Mouse (Mus musculus) left cerebral cortex, adult 8-10 months (tissue): ENCODE measurements around the gene Olfr992. TPM values are rescaled to one million over a fixed set of nuclear protein-coding genes. Genes with fewer than 3 reads are reported as not detected.
"Not testable (repeated sequence)": the region's sequence is repeated elsewhere in the genome, so short reads cannot be mapped to it uniquely, and the experiment has no call there.

Experiments used
- DNase-seq, 2 experiments: peaks; one replicate each; pipeline ENCODE4 v3.0.0; 2022; ENCODE audit warnings: low spot score in 2 of 2
- total RNA-seq, 4 experiments: library from RNA; stranded (reverse); gene quantifications; 2 replicates each; pipeline ENCODE4 v1.2.4; 2022

Olfr992 gene
- not detected for total RNA-seq

GRCm38 (mm10) chr2:85409369-85409768, at the start of gene Olfr992:
Gene Olfr992 (minus strand): TSS chr2:85409469.
- DNase-seq, result no peak

- no peak for DNase-seq
These were observed 34.3 kb upstream of the Olfr992 start, which contains the start of gene Olfr995 for GRCm38 (mm10) chr2:85443539-85443938. Gene Olfr995 (minus strand): TSS chr2:85443639.

- DNase-seq, result no peak
These were observed 33.3 kb upstream of the Olfr992 start for GRCm38 (mm10) chr2:85442546-85442945.

- no peak for DNase-seq
These were observed 27.1 kb upstream of the Olfr992 start, which contains the start of gene Olfr994 for GRCm38 (mm10) chr2:85436351-85436750. Gene Olfr994 (minus strand): TSS chr2:85436451.

GRCm38 (mm10) chr2:85425893-85426292, 16.6 kb upstream of the Olfr992 start:
- no peak for DNase-seq

GRCm38 (mm10) chr2:85414777-85415176, 5.5 kb upstream of the Olfr992 start, which contains the start of gene Olfr993:
Gene Olfr993 (minus strand): TSS chr2:85414877.
- no peak for DNase-seq

GRCm38 (mm10) chr2:85363127-85363526, 46.1 kb downstream of the Olfr992 start, which contains the start of gene Olfr988:
Gene Olfr988 (minus strand): TSS chr2:85363227.
- DNase-seq, result not testable (repeated sequence)

Other genes starting within 250 kb of the Olfr992 start
- 10 to 100 TPM; 31.0 to 44.8 (median 36.6) TPM for gene Lrrc55, start 212.3 kb downstream of the Olfr992 start, total RNA-seq
- not detected for gene Olfr987, start 70.2 kb downstream of the Olfr992 start, total RNA-seq
- gene Olfr988, start 46.2 kb downstream of the Olfr992 start, total RNA-seq, result not detected
- gene Olfr993, start 5.4 kb upstream of the Olfr992 start, total RNA-seq, result not detected
- gene Olfr994, start 27.0 kb upstream of the Olfr992 start, total RNA-seq, result not detected
- not detected for gene Olfr995, start 34.2 kb upstream of the Olfr992 start, total RNA-seq
- gene 4833423E24Rik, start 109.6 kb upstream of the Olfr992 start, total RNA-seq, result under 1 TPM in 3 of 4 experiments, not detected in 1; 0.15 to 0.27 (median 0.16) TPM
- not detected for gene Olfr996, start 169.7 kb upstream of the Olfr992 start, total RNA-seq
- gene Olfr998, start 179.5 kb upstream of the Olfr992 start, total RNA-seq, result not detected
- not detected for gene Olfr1000, start 202.4 kb upstream of the Olfr992 start, total RNA-seq
- not detected for gene Olfr1002, start 241.2 kb upstream of the Olfr992 start, total RNA-seq